Mouse (Mus musculus): ENCODE data around the gene Prkar2b.

The Prkar2b gene

GRCm38 (mm10) chr12:32007646-32008045, 53.5 kb downstream of the Prkar2b start:
- DNase-seq = no peak

GRCm38 (mm10) chr12:32007040-32007439, 54.1 kb downstream of the Prkar2b start:
- no peak for DNase-seq

- no peak for DNase-seq
Observed at GRCm38 (mm10) chr12:32006391-32006929, 54.6 kb downstream of the Prkar2b start.

GRCm38 (mm10) chr12:32000464-32000863, 60.6 kb downstream of the Prkar2b start:
- no peak for DNase-seq

- no peak for DNase-seq
Observed at GRCm38 (mm10) chr12:31998706-31999105, 62.4 kb downstream of the Prkar2b start.

- DNase-seq = no peak
Observed at GRCm38 (mm10) chr12:31997328-31997878, 63.7 kb downstream of the Prkar2b start.

GRCm38 (mm10) chr12:31996877-31997276, 64.2 kb downstream of the Prkar2b start:
- DNase-seq = no peak

GRCm38 (mm10) chr12:31990575-31990974, 70.5 kb downstream of the Prkar2b start:
- DNase-seq = no peak

- no peak for DNase-seq
Observed at GRCm38 (mm10) chr12:31989726-31990125, 71.4 kb downstream of the Prkar2b start.

GRCm38 (mm10) chr12:31986463-31986862, 74.6 kb downstream of the Prkar2b start:
- no peak for DNase-seq

GRCm38 (mm10) chr12:31985738-31986137, 75.4 kb downstream of the Prkar2b start:
- DNase-seq = no peak

- no peak for DNase-seq
Observed at GRCm38 (mm10) chr12:31984664-31985063, 76.4 kb downstream of the Prkar2b start.

- no peak for DNase-seq
Observed at GRCm38 (mm10) chr12:31984206-31984605, 76.9 kb downstream of the Prkar2b start.

- DNase-seq = no peak
Observed at GRCm38 (mm10) chr12:31983769-31984168, 77.3 kb downstream of the Prkar2b start.

- no peak for DNase-seq
Observed at GRCm38 (mm10) chr12:31983238-31983637, 77.9 kb downstream of the Prkar2b start.

GRCm38 (mm10) chr12:31977613-31978195, 83.4 kb downstream of the Prkar2b start:
- DNase-seq = no peak

- DNase-seq = no peak
Observed at GRCm38 (mm10) chr12:31976544-31976943, 84.6 kb downstream of the Prkar2b start.

- DNase-seq = peak; percentile 46 to 49
Observed at GRCm38 (mm10) chr12:31973473-31974172, 87.5 kb downstream of the Prkar2b start.

- no peak for DNase-seq
Observed at GRCm38 (mm10) chr12:31971547-31971946, 89.5 kb downstream of the Prkar2b start.

GRCm38 (mm10) chr12:31969111-31969510, 92.0 kb downstream of the Prkar2b start:
- no peak for DNase-seq

GRCm38 (mm10) chr12:31967536-31967935, 93.6 kb downstream of the Prkar2b start:
- DNase-seq = peak in 1 of 2 experiments; percentile 39

- no peak for DNase-seq
Observed at GRCm38 (mm10) chr12:31966405-31966804, 94.7 kb downstream of the Prkar2b start.

GRCm38 (mm10) chr12:31965517-31966212, 95.4 kb downstream of the Prkar2b start:
- no peak for DNase-seq
